Mouse (Mus musculus): ENCODE results near the gene Gm4792.

The Gm4792 gene

DNA sequence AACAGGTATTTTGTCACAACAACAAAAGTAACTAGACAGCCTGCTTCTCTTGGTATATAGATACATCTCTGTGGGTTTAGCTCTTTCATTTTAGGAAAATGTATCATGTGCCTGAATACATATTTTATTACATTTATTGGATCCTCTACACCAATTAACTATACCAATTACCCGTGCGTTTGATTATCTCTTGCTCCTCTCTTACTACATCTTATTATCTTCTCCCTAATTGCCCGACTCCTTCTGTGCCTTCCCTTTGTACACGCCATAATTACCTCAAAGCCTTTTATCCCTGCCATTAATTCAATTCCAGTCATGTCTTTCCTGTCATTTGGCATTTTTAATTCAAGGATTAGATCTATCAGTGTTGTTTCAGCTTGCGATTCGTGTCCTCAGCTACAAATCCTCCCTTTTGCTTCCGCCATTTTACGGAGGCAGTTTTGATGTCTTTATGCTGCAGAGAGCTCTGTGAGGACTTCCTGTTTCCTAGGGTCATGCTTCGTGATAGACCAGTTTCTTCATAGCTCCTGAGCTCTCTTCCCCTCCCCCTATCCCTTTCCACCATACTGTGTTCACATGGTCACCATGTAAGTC is 5.7 kb upstream of the Gm4792 start:
- no peak for DNase-seq (ENCODE audit: extremely low spot score)

DNA sequence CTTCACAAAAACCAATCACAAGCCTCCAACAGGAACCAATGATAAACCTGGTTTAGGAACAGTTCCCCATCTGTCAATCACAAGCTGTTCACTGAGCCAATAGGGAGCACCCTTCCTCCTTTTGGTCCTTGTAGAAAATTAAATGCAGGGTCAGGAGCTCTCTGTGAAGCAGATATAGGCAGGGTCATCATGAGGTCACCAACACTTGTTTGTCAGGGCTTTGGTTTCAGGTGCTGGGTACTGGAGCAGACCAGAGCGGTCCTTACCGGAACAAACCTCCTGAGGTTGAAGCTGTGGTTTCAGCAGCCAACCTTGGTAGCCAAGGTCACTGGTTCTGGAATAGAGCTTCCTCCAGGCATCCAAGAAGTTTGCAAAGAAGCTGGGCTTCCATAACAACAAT is 798 bp upstream of the Gm4792 start:
- DNase-seq (ENCODE audit: extremely low spot score), result no peak

DNA sequence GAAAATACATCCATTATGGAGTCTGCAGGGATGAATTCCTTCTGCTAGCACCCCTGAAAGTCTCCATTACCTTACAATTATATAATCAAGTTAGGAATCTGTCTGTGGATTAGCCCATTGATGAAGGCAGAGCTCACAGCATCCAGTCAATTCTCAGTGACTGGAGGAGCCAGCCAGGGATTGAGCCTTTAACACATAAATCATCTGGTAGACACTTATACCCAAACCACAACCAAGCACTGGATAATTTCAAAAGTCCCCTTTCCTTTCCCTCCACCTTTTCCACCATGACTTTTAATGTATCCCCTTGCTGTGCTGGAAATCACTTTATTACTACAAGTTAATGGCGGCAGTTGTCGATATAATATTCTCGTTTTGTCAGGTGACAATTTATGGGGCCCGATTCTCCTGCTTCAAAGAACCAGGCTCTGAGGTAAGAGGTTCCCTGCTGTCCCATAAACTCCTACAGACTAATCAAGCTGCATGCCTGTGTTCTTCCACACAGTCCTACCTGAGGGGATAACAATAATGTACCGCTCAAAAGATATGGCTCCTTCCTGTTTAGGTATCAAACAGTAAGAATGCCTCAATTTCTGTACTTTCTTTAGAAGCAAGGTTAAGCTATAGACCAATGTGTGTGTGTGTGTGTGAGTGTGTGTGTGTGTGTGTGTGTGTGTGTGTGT is 2.4 kb downstream of the Gm4792 start:
- no peak for DNase-seq (ENCODE audit: extremely low spot score)

DNA sequence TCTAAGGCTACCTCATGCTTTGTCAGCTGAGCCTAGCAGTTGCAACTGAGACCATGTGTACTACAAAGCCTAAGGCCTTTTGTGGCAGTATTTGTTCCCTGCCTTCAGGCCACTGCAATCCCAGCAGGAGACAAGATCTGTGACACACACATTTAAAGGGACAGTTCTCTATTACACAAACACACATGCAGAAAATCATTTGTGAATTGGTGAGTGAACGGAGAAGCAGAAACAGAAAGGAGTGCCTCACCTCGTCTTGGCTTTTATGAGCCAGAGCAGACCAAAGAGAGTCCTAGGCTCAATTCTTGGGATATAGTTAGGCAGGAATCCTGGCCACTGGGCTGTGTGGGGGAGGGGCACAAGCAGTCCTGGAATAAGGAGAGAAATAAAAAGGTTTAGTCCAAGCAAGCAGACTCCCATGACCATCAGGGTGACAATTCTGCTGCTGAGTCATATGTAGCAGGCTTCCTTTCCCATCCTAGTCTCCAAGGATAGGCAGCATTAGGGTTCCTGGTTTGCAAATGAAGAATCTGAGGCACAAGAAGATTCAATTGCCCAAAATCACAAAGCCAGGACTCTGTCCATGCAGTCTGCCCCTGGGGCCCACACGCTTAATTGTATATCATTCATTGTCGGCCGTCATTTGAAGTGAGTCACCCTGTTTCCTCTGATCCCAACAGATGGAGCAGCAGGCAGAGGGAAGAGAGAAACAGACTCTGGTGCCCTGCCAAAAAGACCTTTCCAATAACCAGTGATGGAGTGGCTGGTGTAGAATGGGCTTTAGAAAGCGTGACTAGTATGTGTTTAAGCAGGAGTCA is 3.4 kb downstream of the Gm4792 start:
- peak; percentile 43 for DNase-seq (ENCODE audit: extremely low spot score)

DNA sequence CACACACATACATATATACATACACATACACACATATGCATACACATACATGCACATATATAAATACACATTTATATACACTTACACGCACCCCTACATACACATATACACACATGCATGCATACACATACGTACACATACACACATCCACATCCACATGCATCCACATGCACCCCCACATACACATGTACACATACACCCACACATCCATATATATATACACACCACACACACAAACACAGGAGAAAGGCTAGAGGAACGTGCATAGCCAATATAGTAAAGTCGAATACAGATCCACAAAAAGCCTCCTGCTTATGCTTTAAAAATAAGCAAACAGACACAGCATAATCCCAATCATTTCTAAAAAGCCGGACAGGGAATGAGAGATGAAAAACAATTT is 4.1 kb downstream of the Gm4792 start:
- no peak for DNase-seq (ENCODE audit: extremely low spot score)

DNA sequence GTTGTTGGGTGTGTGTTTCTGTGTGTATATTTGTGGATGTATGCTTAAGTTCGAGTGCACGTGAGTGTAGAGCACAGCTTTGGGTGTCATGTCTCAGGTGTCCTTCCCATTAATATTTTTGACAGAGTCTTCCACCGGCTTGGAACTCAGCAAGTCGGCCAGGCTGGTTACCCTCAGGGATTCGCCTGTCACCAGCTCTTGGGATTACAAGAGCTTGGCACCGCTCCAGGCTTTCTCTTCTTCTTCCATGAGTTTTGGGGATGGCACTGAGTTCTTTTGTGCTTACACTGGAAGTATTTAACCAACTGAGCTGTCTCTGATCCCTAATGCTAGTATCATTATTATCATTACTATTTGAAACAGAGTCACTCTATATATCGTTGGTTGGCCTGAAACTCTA is 15.7 kb downstream of the Gm4792 start:
- no peak for DNase-seq (ENCODE audit: extremely low spot score)

DNA sequence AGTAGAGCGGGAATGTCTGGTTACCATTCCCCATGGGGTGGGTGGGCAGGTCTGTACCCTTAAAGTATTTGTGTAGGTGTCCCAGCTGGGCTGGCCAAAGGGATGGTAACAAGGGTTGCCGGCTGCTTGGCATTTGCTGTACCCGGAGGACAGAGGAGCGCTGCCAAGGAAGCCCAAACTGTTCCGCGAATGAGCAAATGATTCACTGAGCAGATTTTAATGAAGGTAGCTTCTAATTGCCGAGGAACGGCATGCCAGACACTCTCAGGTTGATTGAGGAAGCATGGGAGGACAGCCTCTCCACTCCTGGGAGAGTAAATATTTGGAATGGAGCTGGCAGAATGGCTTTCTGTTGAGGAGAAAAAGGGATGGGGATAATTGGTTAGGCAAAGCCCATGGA is 16.3 kb downstream of the Gm4792 start:
- DNase-seq (ENCODE audit: extremely low spot score), result no peak

DNA sequence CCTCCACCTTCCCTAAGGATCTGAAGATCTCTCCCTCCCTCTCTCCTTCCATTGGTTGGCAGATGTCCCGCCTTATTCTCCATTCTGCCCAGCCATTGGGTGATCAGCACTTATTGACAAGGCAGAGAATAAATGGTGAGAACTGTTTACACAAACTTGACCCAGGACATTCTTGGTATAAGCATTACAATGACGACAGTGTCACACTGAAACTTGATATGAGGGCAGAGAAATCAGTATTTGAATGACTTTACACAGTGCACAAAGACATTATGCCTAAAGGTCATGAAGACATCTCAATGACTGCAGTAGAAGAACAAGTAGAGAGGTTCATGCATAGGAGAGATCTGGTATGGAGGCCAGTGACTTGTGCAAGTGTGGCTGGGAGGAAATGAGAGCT is 22.0 kb downstream of the Gm4792 start:
- no peak for DNase-seq (ENCODE audit: extremely low spot score)

DNA sequence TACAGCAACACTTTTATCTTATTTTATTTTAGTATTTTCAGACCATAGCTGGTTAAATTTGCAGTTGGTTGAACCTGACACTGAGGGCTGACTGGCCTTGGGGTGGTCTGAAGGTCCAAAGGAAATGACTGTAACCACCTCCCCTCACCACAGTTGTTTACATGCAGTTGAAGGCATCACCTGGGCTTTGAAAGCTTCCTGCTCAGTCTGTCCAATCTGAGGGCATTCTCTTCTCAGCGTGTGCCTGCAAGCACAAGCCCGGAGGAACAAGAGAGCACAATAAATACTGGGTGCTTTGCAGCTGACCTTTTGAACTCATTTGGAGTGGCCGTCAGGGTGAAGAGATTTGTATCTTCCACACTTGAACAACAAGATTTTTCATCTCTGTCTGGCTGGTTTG is 23.2 kb downstream of the Gm4792 start:
- DNase-seq (ENCODE audit: extremely low spot score), result no peak

DNA sequence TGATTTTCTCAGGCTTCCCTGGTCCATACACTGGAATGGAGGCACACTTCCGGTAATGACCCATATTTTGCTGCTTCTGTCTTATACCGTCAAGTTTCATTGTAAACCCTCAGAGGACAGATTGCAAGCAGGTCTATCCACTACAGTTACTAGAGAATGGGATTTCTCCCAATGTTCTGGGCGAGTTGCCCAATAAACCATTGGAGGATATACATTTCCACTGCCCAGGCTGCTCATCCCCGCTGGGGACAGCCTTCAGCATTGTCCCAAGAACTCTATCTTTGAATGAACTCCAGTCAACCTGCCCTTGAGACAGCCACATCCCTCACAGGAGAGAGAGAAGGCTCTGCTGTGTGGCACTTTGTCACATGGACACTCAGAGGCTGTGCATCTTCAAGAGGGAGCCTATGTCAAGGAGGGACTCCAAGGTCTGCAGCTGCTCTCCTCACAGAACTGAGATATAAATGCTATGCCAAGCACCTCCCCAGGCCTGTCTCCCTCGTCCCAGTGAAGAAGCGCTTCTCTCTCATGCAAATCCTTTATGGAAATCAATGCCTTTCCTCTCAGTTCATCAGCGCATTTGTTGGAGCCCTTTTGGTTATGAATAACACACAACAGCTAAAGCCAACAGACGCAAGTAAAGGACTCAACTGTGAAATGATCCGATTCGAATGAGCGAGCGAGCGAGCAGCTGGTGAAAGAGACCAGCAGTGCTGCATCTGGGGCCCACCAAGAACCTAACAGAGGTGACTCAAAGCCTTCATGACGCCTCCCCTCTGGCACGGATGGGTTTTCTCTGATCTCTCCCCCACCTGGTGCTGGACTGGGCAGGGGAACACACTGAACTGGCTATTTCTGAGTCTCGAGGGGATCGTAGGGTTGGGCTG is 32.6 kb downstream of the Gm4792 start:
- DNase-seq (ENCODE audit: extremely low spot score), result no peak

DNA sequence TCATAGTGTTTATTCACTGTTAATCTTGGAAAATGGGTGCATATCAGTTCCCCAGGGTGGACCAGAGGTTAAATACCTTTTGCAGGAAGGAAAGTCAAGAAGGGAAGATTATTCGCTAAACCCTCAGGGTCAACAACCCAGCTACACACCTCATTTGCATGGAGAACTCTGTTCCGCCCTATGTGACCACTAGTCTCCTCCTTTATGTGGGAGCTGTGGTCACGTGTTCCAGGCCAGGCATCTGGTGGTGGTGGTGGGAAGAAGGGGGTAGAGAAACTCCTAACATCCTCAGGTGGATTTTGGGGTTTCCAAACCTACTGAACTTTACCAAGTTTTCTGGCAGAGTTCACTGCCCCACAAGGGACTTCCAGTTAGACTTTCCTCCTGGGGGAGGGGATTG is 35.3 kb downstream of the Gm4792 start:
- no peak for DNase-seq (ENCODE audit: extremely low spot score)

DNA sequence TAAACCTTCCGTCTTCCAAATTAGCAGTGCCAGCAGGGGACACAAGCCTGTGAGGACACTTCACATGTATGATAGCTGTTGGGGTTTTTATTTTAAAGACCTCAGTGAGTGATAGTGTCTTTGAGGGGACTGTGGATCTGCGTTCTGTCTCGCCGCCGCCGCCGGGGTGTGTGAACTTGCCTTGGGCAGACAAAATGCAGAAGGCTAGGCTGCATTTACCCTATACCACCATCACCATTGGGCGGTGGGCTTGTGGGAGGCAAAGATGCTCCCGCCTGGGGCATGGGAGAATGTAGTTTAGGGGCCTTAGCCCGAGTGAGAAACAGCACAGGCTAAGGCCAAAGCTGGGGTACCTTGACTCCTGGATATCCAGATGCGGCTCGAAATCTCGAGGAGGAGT is 35.9 kb downstream of the Gm4792 start:
- no peak for DNase-seq (ENCODE audit: extremely low spot score)

DNA sequence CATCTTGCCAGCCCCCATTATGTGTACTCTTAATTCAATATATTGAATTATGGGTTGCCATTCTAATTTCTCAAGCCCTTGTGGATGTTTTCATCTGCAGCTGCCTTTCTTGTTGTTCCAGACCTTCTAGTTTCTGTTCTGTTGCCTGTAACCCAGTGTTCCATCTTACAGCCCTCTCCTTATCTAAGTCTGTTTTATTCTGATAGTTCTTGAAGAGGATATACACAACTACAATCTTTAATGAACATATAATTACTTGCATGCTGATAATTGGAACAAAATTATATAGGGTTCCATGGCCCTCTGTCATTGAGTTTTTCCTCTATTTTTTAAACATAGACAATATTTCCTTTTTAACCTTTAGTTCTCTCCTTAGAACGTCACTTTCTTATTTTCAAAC is 38.0 kb downstream of the Gm4792 start:
- no peak for DNase-seq (ENCODE audit: extremely low spot score)

DNA sequence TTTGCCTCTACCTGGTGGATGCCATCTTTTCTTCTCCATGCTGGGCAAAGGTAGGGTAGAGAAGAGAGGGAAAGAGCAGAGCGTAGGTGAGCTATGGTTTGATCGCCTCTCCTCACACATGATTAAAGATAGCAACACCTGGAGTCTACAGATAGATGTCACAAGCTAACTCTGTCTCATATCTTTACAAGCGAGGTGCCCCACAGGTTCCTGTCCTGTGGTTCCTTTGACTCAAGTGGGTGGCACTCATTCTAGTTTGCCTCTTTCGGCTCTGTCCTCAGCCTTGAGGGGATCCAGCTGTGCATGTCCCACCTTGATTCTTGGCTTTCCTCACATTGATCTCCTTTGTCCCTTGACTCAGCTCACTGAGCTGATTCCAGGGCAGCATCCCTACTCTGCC is 42.0 kb downstream of the Gm4792 start:
- no peak for DNase-seq (ENCODE audit: extremely low spot score)

DNA sequence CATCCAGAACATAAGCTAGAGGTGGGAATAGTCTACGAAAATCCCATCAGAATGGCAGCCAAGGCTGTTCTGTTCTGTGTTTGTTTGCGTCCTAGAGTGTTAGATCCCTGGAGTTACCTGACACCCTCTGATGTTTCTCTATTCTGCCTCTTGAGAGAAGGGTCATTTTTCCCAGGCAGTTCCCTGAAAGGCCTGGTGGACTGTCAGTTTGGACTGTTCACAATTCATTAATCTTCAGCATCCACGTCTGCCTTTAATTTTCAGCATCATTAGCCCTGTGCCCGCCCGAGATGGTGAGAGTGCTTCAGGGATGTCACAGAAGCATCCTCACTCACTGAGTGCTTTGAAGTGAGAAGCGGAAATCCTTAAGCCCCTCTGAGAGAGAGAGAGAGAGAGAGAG is 42.8 kb downstream of the Gm4792 start:
- DNase-seq (ENCODE audit: extremely low spot score), result no peak

DNA sequence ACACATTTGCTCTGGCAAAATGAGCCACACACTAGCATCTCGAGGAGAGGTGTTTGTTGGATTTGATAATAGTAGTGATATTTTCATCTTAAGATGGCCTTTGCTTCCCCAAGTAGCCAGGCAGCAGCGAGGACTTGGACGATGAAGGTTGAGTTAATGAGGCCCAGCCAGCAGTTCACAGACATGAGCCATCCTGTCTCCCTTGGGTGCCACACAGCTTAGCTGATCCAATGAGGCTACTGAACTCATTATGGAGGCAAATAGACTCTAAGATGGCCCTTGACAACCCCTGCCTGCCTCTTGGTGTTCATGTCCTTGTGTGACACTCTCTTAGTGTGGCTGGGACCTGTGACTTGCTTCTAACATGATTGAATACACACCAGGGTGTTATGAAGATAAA is 43.7 kb downstream of the Gm4792 start:
- no peak for DNase-seq (ENCODE audit: extremely low spot score)

DNA sequence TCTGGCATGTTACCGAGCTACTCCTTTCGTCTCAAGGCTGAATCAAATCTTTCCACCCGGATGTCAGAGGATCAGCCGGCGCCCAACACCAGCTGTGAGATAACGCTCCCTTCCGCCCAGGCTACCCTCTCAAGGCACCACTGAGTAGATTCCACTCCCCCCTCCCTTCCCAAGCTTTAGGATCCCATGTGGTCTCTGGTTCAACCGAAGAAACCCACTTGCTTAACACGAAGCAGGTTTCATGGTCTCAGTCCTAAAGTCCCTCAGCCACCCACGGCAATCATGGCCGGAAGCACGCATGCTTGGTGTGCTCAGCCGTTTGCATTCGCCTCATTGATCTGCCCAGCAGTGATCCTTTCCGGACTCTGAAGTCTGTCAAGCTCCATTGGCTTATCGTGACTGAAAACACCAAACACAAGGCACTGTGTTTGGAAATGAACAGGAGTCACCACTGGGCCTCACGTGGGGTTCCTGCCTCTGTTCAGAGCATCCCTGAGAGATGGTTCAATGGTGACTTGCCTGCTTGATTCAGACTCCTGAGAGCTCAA is 45.2 kb downstream of the Gm4792 start:
- no peak for DNase-seq (ENCODE audit: extremely low spot score)

DNA sequence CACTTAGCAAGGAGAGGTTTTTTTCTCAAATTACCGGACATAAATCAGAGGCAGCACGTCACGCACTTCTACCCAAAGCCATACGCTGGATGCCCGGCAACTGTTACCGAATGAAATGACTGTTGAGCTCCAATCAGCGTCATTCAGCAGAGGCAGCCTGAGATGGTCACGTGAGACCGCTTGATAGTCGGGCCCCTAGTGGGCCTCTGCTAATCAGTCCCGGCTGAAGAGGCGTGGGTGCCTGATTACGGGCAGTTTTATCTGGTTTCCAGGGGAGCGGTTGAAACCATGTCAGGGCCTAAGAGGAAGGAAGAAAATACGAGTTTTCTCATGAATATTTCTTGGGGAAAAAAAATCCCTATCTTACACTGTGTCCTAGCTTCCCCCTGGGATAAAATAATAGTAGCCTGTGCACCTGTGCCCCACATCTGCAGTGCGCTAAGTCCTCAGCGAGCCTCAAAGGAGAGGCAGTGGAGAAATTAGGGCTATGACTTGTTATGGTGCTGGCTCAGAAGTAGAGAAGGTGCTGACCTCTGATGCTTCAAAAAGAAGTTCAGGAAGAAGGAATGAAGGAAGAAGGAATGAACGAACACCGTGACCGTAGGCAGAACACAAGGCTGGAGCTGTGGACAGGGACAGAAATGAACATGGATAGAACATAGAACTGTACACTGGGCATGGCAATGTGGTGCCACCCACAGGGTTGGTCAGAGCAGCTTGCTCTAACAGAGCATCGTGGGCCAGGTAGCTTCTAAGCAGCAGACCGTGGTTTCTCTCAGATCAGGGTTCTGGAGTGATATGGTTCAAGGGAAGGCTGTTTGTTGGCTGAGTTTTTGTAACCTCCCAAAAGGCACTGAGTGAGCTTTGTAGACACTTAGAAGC is 48.7 kb downstream of the Gm4792 start:
- no peak for DNase-seq (ENCODE audit: extremely low spot score)

DNA sequence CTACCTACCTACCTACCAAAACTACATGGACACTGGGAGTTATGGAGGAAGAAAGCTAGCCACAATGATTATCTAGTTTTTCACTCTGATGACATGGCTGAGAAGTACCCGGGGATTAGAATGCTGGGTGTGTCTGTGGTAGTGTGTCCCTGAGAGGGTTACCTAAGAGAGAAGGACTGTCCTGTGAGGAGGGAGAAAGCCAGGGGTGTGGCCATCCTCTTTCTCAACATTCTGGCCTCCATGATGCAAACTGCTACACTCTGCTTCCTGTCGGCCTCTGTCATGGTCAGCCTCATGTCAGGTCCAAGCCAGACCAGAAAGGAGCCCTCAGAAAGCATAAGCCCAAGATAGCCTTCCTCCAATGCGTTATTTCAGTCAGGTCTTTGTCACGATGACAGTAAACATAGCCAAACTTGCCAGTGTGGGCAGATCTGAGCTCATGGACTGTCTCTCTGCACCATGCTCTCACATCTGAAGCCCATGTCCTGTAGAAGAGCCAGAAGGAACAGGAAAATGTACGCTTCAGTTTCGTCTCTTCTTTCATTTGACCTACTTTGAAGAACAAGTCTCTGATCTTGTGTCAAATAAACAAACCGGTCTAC is 50.7 kb downstream of the Gm4792 start:
- no peak for DNase-seq (ENCODE audit: extremely low spot score)

All from embryo, embryonic 9.5 days (tissue).